Mouse (Mus musculus) ES-CJ7 (cell line): ENCODE measurements around the gene Srebf1.

Experiments
- DNase-seq: peaks from one replicate; pipeline ENCODE4 v3.0.0; 2011; ENCODE audit warnings: low read depth, low spot score

The Srebf1 gene

GRCm38 (mm10) chr11:60178506-60178905 is 43.9 kb downstream of the Srebf1 start:
- DNase-seq, result no peak

DNA sequence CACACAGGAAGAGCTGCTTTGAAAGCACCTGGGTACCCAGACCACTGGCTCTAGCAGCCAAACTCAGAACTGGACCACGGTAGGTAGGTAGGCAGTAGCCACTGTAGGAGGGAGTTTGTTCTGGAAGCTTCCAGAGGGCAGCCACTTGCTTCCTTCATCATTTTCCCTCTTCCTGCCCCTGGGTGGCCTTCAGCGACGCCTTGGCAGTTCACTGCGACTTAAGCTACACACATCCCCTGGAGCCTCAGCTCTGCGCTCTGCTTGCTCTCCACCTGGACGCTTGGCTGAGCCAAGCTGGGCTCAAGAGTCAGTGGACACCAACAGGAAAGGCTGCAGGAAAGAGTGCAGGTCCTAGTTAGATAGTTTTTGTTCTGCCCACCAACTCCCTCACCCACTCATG is 44.4 kb downstream of the Srebf1 start:
- no peak for DNase-seq

- DNase-seq, result peak; percentile 33
Measured at GRCm38 (mm10) chr11:60176975-60177657, 45.3 kb downstream of the Srebf1 start.

GRCm38 (mm10) chr11:60176182-60176974 is 46.0 kb downstream of the Srebf1 start:
- peak; percentile 98 for DNase-seq

GRCm38 (mm10) chr11:60175371-60176181 is 46.8 kb downstream of the Srebf1 start:
- DNase-seq, result peak; percentile 85

DNA sequence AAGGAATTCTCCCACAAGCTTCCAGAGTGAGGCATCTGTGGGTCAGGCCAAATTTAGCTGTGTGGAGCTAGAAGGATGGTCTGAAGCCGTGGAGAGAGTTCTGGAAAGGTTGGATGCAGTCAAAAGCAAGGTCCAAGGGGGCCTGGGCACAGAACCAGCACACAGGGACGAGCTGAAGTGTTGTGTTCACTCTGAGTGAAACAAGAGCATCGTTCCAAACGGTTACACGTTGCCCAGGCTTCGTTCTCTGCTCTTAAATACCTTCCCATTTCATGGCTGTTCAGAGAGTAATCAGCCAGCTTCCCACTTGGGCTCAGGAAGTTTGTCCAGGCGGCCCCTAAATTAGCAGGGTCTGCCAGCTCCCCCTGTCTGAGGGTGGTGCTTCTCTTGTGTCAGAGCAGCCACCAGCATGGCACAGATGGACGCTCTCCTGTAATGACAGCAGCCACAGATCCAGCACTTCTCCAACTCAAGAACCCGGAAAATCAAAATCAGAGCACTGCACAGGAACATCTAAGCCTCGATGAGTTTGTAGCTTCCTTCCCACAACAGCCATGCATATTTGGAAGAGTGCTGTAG is 48.7 kb downstream of the Srebf1 start:
- no peak for DNase-seq

DNA sequence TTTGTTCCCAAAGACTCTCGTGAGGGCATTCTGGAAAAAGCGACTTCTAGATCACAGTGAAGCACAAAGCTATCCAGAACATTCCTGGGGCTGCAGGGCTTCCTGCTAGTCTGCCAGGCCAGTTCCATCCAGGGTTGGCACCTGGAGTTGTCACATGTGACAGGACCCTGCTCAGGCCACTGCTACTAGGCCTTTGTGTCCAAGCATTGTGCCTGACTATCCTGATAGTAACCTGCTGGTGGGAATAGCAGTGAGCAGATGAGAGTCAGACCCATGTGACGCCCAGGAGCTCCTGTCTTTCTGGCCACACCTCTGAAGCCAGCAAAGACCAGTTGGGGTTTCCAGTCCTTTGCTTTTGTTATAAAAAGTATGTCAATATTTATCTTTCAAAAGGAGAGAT is 50.3 kb downstream of the Srebf1 start:
- no peak for DNase-seq

DNA sequence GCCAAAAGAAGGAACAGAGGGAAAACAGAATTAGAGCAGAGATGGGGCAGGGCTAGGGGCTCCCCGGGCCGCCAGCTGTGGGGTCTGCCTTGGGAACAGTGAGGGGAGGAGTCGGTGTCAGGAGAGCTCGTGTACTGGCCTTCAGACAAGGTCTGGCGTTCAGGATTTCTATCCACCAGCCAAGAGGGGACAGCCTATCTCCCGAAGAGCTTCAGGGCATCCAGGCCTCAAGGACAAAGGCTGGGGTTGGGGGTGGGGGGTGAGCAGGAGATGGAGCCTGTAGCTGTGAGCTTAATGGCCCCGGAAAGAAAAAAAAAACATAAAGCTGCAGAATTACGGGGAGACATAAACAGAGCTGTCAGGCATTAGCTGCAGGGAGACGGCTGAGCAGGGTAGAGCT is 53.6 kb downstream of the Srebf1 start:
- DNase-seq, result no peak

DNA sequence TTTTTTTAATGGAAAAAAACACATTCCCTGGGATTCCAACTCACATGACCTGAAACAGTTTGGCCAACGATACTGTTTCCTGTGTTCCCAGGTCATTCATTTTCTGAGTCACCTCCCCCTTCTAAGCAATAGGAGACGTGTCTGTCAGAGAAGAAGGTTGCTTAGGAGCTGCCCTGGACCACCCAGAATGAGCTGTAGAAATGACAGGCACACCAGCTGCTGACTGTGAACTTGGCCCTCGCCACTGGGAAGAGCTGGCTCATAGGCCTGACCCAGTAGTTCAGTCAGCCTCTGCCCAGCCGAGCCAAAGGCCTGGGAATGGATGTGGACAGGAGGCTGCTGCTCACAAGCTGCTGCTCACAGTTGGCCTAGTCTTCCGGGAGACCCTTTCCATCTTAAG is 57.3 kb downstream of the Srebf1 start:
- no peak for DNase-seq

GRCm38 (mm10) chr11:60164450-60164849 is 57.9 kb downstream of the Srebf1 start:
- DNase-seq, result no peak

GRCm38 (mm10) chr11:60163362-60163761 is 59.0 kb downstream of the Srebf1 start:
- no peak for DNase-seq

GRCm38 (mm10) chr11:60162547-60162946 is 59.8 kb downstream of the Srebf1 start:
- DNase-seq, result no peak

DNA sequence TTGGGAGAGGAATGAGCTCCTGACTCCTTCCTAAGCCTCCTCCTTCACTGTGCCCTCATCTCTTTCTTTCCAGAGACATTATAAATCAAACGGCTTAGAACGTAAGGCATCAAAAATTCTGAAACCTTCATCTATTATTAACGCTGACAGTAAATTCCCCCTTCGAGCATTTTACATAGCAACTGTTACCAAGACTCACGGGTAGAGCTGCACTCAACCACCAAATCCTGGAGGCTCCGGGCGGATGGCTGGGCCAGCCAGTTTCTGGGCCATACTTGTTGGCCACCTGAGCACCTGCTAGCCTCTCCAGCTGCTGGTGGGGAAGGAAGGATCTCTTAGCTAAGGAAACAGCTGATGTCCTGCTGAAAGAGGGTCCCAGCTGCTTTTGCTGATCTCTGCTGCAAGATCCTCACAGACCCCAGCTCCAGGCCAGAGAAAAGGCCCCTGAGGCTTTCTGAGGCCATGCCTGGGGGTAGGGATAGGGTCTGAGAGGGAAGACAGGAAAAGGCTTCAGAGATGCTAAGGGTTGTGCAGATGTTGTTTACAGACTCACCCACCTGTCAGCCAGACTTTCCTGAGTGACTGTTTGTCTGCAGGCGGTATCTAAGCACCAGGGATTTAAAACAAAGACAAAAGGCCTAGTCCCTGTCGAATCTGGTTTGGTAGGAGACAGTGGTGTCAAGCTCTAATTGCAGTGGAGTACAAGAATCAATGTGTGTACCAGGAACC is 61.1 kb downstream of the Srebf1 start:
- peak; percentile 19 for DNase-seq

DNA sequence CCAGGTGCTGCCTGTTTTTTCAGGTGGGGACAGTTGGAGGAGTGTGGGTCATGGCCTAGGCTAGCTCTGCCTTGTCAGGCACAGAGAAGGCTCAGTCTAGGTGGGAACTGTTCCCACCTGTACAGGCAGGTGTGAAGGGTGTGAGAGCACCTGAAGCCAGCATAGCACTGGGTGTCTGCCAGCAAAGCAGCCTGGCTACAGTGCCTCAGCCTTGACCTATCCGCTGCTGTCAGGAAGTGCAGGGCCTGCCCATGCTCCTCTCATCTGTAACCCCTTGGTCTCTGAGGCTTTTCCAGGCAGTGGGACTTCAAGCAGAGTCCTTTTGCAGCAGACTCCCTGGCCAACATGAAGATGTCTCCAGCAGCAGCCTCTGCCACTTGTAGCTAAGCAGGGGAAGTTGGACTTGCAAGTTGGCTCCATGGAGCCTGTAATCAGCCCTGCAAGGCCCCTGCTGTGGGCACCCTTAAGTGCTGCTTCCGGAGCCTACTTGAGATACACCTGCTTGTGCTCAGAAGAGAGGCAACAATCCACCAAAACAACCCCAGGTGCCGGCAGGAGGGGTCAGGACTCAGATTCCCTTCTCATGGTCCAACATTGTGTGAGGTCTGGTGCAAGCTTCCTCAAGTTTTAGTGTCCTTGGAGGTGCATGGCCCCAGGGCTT is 61.8 kb downstream of the Srebf1 start:
- DNase-seq, result peak; percentile 18

DNA sequence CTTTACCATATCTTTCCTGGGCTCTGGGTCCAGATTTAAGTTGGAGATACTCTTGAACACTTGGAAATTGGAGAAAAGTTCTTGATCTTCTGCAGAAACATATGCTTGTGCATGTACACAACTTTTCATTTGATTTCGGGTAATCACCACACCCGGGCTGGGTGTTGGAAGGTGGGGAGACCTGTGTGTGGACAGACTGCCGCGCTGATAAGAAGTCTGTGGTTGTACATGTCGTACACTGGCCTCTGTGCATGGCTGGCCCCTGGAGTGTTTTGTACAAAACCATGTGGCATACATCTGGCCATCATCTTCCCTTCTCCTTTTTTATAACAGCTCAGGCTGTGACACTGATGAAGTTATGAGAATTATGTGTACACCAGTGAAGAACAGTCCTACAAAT is 62.4 kb downstream of the Srebf1 start:
- DNase-seq, result no peak

- no peak for DNase-seq
Measured at GRCm38 (mm10) chr11:60158271-60158670, 64.1 kb downstream of the Srebf1 start.

DNA sequence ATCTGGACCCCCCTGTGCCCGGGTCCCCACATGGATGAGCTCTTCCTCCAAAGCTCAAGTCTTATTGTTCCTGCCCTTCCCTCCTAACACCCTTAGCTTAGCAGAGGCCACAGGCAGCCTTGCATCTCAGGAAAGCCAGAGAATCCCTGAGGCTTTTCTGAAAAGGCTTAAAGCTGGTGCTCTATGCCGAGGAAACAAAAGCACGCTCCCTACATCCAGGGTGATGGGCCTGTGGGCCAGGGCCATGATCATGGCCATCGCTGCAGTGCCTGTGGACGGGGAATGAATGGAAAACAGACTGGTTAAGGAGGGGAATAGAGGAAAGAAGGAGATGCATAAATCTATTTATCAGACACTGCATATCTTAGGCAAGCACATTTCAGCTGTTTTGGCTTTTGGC is 66.7 kb downstream of the Srebf1 start:
- no peak for DNase-seq

DNA sequence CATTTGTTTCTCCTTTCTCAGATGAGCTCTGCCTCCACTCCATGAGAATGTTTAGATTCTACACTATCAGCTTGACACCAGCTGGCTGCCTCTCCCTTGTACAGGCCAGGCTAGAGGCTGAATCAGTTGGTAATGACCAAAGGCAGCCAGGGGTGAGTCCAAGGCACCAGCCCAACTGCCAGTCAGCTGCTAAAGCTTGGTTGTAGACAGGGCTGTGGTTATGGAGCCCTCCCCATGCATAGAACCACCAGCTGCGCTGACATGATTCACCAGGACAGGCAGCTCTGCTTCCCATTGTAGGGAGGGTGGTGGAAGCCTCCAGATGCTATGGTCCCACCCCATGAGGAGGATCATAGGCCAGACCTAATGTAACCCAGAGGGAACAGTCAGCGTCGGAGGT is 68.4 kb downstream of the Srebf1 start:
- no peak for DNase-seq

DNA sequence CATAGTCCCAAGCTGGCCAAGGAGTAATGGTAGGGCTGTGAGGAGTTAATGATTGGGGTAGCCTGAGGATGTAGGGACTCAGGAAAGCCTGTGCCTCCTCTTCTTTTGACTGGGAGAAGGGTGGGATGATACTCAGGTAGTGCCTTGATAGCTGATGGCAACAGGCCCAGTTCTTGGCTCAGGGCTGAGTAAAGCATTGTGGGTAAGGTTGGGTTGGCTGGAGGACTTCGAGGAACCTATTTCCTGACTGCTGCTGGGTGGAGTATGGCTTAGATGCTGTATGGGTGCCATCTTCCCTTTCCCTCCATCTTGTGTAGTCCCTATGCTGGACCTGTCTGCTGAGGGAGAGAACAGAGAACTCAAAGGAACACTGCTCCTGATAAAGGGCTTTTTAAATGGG is 70.0 kb downstream of the Srebf1 start:
- DNase-seq, result no peak

- no peak for DNase-seq
Measured at GRCm38 (mm10) chr11:60150677-60151076, 71.7 kb downstream of the Srebf1 start.
